Mouse (Mus musculus): ENCODE measurements around the gene Aebp1.

GRCm38 (mm10) chr11:5908642-5909041 lies 46.9 kb downstream of the Aebp1 start:
- no peak for TF ChIP-seq CTCF (IDR thresholded peaks at IDR 0.05; ENCODE audit: borderline replicate concordance, extremely low read depth, insufficient read depth, insufficient read length)
- TF ChIP-seq POLR2A (IDR thresholded peaks at IDR 0.05; ENCODE audit: borderline replicate concordance, extremely low read depth, insufficient read depth, insufficient read length, poor library complexity, severe bottlenecking): no peak
